Comparison of ENCODE assay signal across 8 mouse cellular contexts in the genomic region with DNA sequence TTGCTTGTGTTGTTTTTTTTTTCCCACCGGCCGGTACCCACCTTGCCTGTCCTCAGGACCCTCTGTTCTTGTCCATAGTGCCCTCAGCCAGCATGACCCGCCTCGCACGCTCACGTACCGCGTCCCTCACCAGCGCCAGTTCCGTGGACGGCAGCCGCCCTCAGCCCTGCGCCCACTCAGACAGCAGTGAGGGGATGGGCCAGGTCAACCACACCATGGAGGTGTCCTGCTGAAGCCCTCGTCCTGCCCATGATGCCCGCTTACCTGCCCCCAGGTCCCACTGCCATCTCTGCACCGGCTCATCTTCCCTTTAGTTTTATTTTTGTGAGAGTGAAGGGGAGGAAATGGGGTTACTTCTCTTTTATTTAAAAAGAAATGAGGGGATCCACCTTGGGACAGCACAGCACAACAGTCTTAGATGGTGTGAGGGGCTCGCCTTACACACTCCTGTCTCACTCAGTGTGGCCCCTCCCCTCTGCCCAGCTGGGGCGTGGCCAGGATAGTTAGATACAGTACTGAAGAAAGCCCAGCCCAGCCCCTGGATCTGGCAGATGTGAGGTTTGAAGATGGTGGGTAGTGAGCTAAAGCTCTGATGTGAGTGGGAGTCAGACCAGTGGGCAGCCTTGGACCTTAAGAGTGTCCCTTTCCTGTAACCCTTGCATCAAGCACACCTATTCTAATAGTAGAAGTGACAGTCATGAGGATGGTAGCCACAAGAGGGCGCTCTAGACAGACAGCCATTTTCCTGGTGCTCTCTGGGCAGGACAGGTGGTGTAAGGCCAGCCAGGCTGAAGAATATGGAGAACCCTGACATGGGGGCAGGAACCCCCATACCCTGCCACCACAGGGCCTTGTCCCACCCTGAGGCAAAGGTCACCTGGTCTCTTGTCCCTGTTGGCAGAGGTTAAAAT. TPM values are rescaled to one million over a fixed set of nuclear protein-coding genes. Genes with fewer than 3 reads are reported as not detected.
DNase-seq lines count a peak whose midpoint lies in the region; ATAC-seq and TF ChIP-seq lines count a peak whose summit lies in the region.

No protein-coding gene starts in this region.

- intact Hi-C loops in heart, postnatal 25 days (cut with DNase I) = loop anchor here (5.0 kb wide), 1 partner anchor 204 kb away; no protein-coding TSS in a partner anchor

- peak; percentile 44 to 55 for ATAC-seq in hematopoietic stem cell, adult 5-6 weeks (replicated peaks in 1 of 2; ENCODE audit: insufficient read depth in 1 of 2, low FRiP score in 2 of 2, low TSS enrichment in 1 of 2, low read depth in 1 of 2, poor library complexity in 2 of 2, severe bottlenecking in 2 of 2)

- H3K27me3 ChIP-seq in small intestine, adult 2 months (ENCODE audit: control insufficient read depth, insufficient read depth, low read length) = no peaks in the 10 kb centered on the region

- TF ChIP-seq POLR2A in embryonic fibroblast, embryonic 13.5 days (IDR thresholded peaks at IDR 0.05; ENCODE audit: low read depth, low read length) = no peak
- no peak for TF ChIP-seq POLR2A in small intestine, adult 2 months (IDR thresholded peaks at IDR 0.05; ENCODE audit: low read depth, low read length)

- no peak overlapping the region for H3K27ac ChIP-seq in embryonic fibroblast, embryonic 13.5 days (ENCODE audit: insufficient read depth, low read length)
- H3K27ac ChIP-seq in small intestine, adult 2 months (ENCODE audit: insufficient read depth, low read depth, low read length) = no peak overlapping the region

- 77% methylated on average over 19 of the region's 19 CpGs for WGBS in small intestine, adult 2 months

- peak; percentile 94 for DNase-seq in heart, adult 11 months
- no peak for DNase-seq in heart, postnatal 25 days (ENCODE audit: low spot score)
- peak; percentile 74 to 80 for DNase-seq in adrenal gland, postnatal 36 days
- peak; percentile 57 to 84 for DNase-seq in layer of hippocampus, adult 18-20 months (ENCODE audit: low spot score in 2 of 2)
- DNase-seq in lung, postnatal 4 days = peak; percentile 40 to 78

- no peak overlapping the region for H3K4me3 ChIP-seq in embryonic fibroblast, embryonic 13.5 days (ENCODE audit: insufficient read depth, low read length)
- no peak overlapping the region for H3K4me3 ChIP-seq in small intestine, adult 2 months (ENCODE audit: low read depth, low read length)

- TF ChIP-seq CTCF in embryonic fibroblast, embryonic 13.5 days (IDR thresholded peaks at IDR 0.05; ENCODE audit: borderline replicate concordance, insufficient read depth, low read length) = peak; percentile 42; the same call in 1 of the 2 replicates
- TF ChIP-seq CTCF in small intestine, adult 2 months (IDR thresholded peaks at IDR 0.05; ENCODE audit: extremely low read depth, insufficient read length, insufficient replicate concordance, low read depth, low read length) = peak; percentile 80; the same call in 1 of the 2 replicates

- H3K36me3 ChIP-seq in small intestine, adult 2 months (ENCODE audit: control insufficient read depth, insufficient read depth, low read length) = peaks cover 6% of the 10 kb centered on the region

- H3K4me1 ChIP-seq in embryonic fibroblast, embryonic 13.5 days (ENCODE audit: control insufficient read depth, insufficient read depth, low read length) = peaks cover 5% of the 10 kb centered on the region
- H3K4me1 ChIP-seq in small intestine, adult 2 months (ENCODE audit: control insufficient read depth, insufficient read depth, insufficient read length, low read length) = peaks cover 15% of the 10 kb centered on the region

RNA-seq across cellular contexts. Expression of gene Setd6, which starts 2.3 kb away (rescaled TPM):
- total RNA-seq in heart, postnatal 25 days (2021) = 10 to 100 TPM; 14.1 to 15.1 TPM
- 10 to 100 TPM; 30.1 to 35.5 TPM for total RNA-seq in adrenal gland, postnatal 36 days (2021)
- 16.8 and 20.2 TPM in 2 replicates for polyA plus RNA-seq in embryonic fibroblast, embryonic 13.5 days (2011; ENCODE audit: insufficient read length, low read depth, missing spikeins)
- 25.5 and 45.2 TPM in 2 replicates for total RNA-seq in hematopoietic stem cell, adult 5-6 weeks (2017)
- 10 to 100 TPM; 17.7 to 22.8 TPM for total RNA-seq in layer of hippocampus, adult 18-20 months (2021)
- polyA plus RNA-seq in small intestine, adult 2 months (2012; rRNA removed) = 4.0 and 5.3 TPM in 2 replicates

RNA-seq across cellular contexts. Expression of gene Ndrg4, which starts 36.6 kb away (rescaled TPM):
- total RNA-seq in heart, postnatal 25 days (2021) = 100 to 1,000 TPM; 317 to 336 TPM
- total RNA-seq in adrenal gland, postnatal 36 days (2021) = 10 to 100 TPM; 16.1 to 21.6 TPM
- 49.7 and 67.9 TPM in 2 replicates for polyA plus RNA-seq in embryonic fibroblast, embryonic 13.5 days (2011; ENCODE audit: insufficient read length, low read depth, missing spikeins)
- total RNA-seq in hematopoietic stem cell, adult 5-6 weeks (2017) = 0.79 TPM in 1 of 2 replicates, not detected in the other
- 1,000 to 10,000 TPM; 1,366 to 1,373 TPM for total RNA-seq in layer of hippocampus, adult 18-20 months (2021)
- 10.2 and 12.1 TPM in 2 replicates for polyA plus RNA-seq in small intestine, adult 2 months (2012; rRNA removed)

Comparison
In these comparisons a context has a peak if more than half of its experiments do, and no peak if none do; other contexts are left out.
1. RNA of gene Ndrg4, which starts 36.6 kb away (total RNA-seq): 1,366 to 1,373 TPM in layer of hippocampus, adult 18-20 months and 317 to 336 TPM in heart, postnatal 25 days; 16.1 to 21.6 TPM in adrenal gland, postnatal 36 days and 0.79 TPM in hematopoietic stem cell, adult 5-6 weeks; every median in the first group is over 10 times any median in the second.